Mouse (Mus musculus): ENCODE data around the gene Gimap4. TPM values are rescaled to one million over a fixed set of nuclear protein-coding genes. Genes with fewer than 3 reads are reported as not detected.
A peak's percentile ranks its signal among the peaks of the same experiment; 100 is the strongest.

Gene Gimap4
- total and polyA plus RNA-seq, 2 experiments = 5.5 to 15.1 TPM

DNA sequence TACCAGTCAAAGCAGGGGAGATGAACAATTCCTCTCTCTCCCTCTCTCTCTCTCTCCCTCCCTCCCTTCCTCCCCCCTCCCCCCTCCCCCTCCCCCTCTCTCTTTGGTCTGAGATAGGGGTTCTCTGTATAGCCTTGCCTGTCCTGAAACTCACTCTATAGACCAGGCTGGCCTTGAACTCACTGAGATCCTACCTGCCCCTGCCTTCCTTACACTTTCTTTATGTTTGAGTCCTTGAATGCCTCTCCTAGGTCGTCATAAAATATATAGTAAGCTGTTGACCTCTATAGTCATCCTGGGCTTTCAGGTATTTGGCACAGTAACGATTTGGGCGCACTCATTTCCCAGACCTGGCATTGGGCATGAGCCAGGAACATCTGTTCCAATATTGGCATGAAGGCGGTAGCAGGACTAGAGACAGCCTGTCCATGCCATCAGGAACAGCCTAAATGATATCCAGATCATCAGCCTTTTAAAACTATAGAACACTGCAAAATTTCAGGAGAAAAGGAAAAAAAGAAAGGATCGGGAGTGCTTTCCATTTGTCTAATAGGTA is 7.4 kb upstream of the Gimap4 start:
- H3K4me1 ChIP-seq (ENCODE audit: control insufficient read depth, insufficient read depth, low read length) = peaks cover 16% of the 10 kb centered on the region; the same call in 1 of the 2 replicates
- 32% methylated on average over 5 of the region's 5 CpGs for WGBS
- H3K9ac ChIP-seq (ENCODE audit: low read depth, low read length) = no peak overlapping the region

DNA sequence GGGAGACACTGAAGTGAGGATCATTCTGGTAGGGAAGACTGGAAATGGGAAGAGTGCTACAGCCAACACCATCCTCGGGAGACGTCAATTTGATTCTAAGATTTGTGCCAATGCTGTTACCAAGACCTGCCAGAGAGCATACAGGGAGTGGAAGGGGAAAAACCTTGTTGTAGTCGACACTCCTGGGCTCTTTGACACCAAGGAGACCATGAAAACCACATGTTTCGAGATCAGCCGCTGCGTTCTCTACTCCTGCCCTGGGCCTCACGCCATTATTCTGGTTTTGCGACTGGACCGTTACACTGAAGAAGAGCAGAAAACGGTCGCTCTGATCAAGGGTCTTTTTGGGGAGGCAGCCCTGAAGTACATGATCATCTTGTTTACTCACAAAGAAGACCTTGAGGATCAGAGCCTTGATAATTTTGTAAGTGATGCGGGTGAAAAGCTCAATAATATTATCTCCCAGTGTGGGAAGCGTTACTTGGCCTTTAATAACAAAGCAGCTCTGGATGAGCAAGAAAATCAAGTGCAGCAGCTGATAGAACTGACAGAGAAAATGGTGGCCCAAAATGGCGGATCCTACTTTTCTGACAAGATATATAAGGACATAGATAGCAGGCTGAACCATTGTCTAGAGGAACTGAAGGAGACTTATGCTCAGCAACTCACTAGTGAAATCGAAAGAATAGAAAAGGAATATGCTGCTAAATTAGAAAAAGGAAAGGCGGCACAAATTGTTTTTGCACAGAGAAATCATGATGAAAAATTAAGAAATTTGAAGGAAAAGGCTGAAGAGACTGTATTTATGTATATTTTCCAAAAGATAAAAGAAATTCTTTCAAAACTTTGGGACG is 6.6 kb upstream of the Gimap4 start:
- TF ChIP-seq CTCF (IDR thresholded peaks at IDR 0.05; ENCODE audit: low read depth, low read length) (no peak), POLR2A (IDR thresholded peaks at IDR 0.05; ENCODE audit: extremely low read depth, insufficient read depth, low read length) (no peak)
- Histone ChIP-seq H3K36me3 (ENCODE audit: control insufficient read depth, insufficient read depth, low read length) (peaks cover 7% of the 10 kb centered on the region), H3K4me3 (ENCODE audit: insufficient read depth, low read depth, low read length) (0 out of 2 replicates have a peak overlapping the region, but pooled peaks have one; percentile 6), H3K9ac (ENCODE audit: low read depth, low read length) (no peak overlapping the region), H3K4me1 (ENCODE audit: control insufficient read depth, insufficient read depth, low read length) (peaks cover 17% of the 10 kb centered on the region; the same call in 1 of the 2 replicates), H3K27ac (replicated peaks; ENCODE audit: insufficient read depth, low read depth, low read length) (no peak overlapping the region), H3K79me2 (ENCODE audit: control insufficient read depth, insufficient read depth, low read length) (peaks cover 3% of the 10 kb centered on the region; the same call in 1 of the 2 replicates), H3K27me3 (ENCODE audit: control insufficient read depth, insufficient read depth, low read length) (no peaks in the 10 kb centered on the region)
- WGBS = 88% methylated on average over 17 of the region's 17 CpGs
- no peak for DNase-seq (ENCODE audit: extremely low read depth, low read depth, low spot score)

More for the DNA sequence above, 7.4 kb upstream of the Gimap4 start:
- H3K4me3 ChIP-seq (ENCODE audit: insufficient read depth, low read depth, low read length) = peak overlapping the region; percentile 6
- peaks cover 3% of the 10 kb centered on the region; the same call in 1 of the 2 replicates for H3K79me2 ChIP-seq (ENCODE audit: control insufficient read depth, insufficient read depth, low read length)
- H3K36me3 ChIP-seq (ENCODE audit: control insufficient read depth, insufficient read depth, low read length) = peaks cover 7% of the 10 kb centered on the region
- TF ChIP-seq CTCF (IDR thresholded peaks at IDR 0.05; ENCODE audit: low read depth, low read length) = no peak
- no peak for TF ChIP-seq POLR2A (IDR thresholded peaks at IDR 0.05; ENCODE audit: extremely low read depth, insufficient read depth, low read length)
- no peaks in the 10 kb centered on the region for H3K27me3 ChIP-seq (ENCODE audit: control insufficient read depth, insufficient read depth, low read length)
- DNase-seq (ENCODE audit: extremely low read depth, low read depth, low spot score) = peak; percentile 82
- no peak overlapping the region for H3K27ac ChIP-seq (replicated peaks; ENCODE audit: insufficient read depth, low read depth, low read length)

DNA sequence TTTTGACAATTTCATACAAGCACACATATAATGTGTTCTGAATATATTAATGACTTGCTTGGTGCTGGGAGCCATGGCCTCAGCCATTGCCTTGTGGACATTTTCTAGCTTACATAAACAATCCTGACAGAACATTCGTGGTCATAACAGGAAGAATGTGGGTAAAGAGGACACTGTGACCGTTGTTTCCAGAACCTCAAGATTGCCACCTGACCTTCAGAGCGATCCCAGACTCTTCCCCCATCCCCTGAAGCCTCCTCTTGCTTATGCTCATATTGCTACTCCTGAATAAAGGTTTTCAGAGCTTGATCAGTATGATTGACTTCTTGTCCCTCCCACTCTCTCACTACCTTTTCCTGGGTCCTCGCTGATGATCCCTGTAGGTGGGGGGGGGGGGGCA is 6.0 kb upstream of the Gimap4 start:
- no peak for DNase-seq (ENCODE audit: extremely low read depth, low read depth, low spot score)
- TF ChIP-seq POLR2A (IDR thresholded peaks at IDR 0.05; ENCODE audit: extremely low read depth, insufficient read depth, low read length) (no peak), CTCF (IDR thresholded peaks at IDR 0.05; ENCODE audit: low read depth, low read length) (no peak)

DNA sequence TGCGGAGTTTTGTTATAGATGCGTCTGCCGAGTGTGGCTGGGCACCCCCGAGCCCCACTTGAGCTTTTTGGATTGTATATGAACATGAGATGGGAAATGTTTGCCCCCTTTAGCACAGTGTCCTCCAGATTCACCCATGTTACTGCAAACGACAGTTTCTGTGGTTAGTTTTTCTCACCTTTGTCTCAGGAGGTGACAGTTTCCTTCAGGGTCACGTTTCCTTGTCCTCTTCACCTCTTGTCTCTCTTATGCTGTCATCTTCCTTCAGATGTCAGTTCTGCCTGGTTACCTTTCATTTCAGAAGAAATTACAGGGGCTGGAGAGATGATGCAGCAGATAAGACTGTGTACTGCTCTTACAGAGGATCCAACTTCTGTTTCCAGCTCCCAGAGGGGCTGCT is 4.6 kb upstream of the Gimap4 start:
- H3K79me2 ChIP-seq (ENCODE audit: control insufficient read depth, insufficient read depth, low read length) = peaks cover 3% of the 10 kb centered on the region; the same call in 1 of the 2 replicates
- peaks cover 17% of the 10 kb centered on the region; the same call in 1 of the 2 replicates for H3K4me1 ChIP-seq (ENCODE audit: control insufficient read depth, insufficient read depth, low read length)
- 86% methylated on average over 6 of the region's 6 CpGs for WGBS
- no peak overlapping the region for H3K27ac ChIP-seq (replicated peaks; ENCODE audit: insufficient read depth, low read depth, low read length)
- H3K4me3 ChIP-seq (ENCODE audit: insufficient read depth, low read depth, low read length) = no peak overlapping the region
- H3K36me3 ChIP-seq (ENCODE audit: control insufficient read depth, insufficient read depth, low read length) = peaks cover 7% of the 10 kb centered on the region
- H3K9ac ChIP-seq (ENCODE audit: low read depth, low read length) = no peak overlapping the region
- no peaks in the 10 kb centered on the region for H3K27me3 ChIP-seq (ENCODE audit: control insufficient read depth, insufficient read depth, low read length)
- no peak for DNase-seq (ENCODE audit: extremely low read depth, low read depth, low spot score)
- no peak for TF ChIP-seq POLR2A (IDR thresholded peaks at IDR 0.05; ENCODE audit: extremely low read depth, insufficient read depth, low read length)
- no peak for TF ChIP-seq CTCF (IDR thresholded peaks at IDR 0.05; ENCODE audit: low read depth, low read length)

More for the DNA sequence above, 6.0 kb upstream of the Gimap4 start:
- 69% methylated on average over 4 of the region's 4 CpGs for WGBS
- Histone ChIP-seq H3K27me3 (ENCODE audit: control insufficient read depth, insufficient read depth, low read length) (no peaks in the 10 kb centered on the region), H3K36me3 (ENCODE audit: control insufficient read depth, insufficient read depth, low read length) (peaks cover 7% of the 10 kb centered on the region), H3K27ac (replicated peaks; ENCODE audit: insufficient read depth, low read depth, low read length) (no peak overlapping the region), H3K4me3 (ENCODE audit: insufficient read depth, low read depth, low read length) (no peak overlapping the region), H3K9ac (ENCODE audit: low read depth, low read length) (no peak overlapping the region), H3K79me2 (ENCODE audit: control insufficient read depth, insufficient read depth, low read length) (peaks cover 3% of the 10 kb centered on the region; the same call in 1 of the 2 replicates), H3K4me1 (ENCODE audit: control insufficient read depth, insufficient read depth, low read length) (peaks cover 17% of the 10 kb centered on the region; the same call in 1 of the 2 replicates)

DNA sequence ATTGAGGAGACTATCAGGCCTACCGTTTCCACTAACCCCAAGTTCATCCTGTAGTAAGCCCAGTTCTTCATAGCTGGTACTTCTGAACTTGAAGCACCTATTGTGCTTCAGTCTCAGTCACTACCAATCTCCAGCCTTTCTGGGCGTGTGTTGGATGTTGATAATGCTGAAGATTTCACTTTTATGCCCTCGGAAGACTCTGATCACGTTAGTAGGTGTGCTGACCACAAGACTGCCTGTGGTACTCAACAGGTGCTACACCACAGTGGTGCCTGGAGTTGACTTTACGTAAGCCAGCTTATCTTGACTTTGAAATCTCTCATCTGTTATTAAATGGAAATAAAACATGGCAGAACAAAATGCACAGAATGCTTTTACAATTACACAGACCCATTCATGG is 3.9 kb upstream of the Gimap4 start:
- no peaks in the 10 kb centered on the region for H3K27me3 ChIP-seq (ENCODE audit: control insufficient read depth, insufficient read depth, low read length)
- TF ChIP-seq CTCF (IDR thresholded peaks at IDR 0.05; ENCODE audit: low read depth, low read length) = no peak
- no peak for DNase-seq (ENCODE audit: extremely low read depth, low read depth, low spot score)
- H3K27ac ChIP-seq (replicated peaks; ENCODE audit: insufficient read depth, low read depth, low read length) = no peak overlapping the region
- H3K79me2 ChIP-seq (ENCODE audit: control insufficient read depth, insufficient read depth, low read length) = peaks cover 3% of the 10 kb centered on the region; the same call in 1 of the 2 replicates
- no peak overlapping the region for H3K9ac ChIP-seq (ENCODE audit: low read depth, low read length)
- H3K4me3 ChIP-seq (ENCODE audit: insufficient read depth, low read depth, low read length) = no peak overlapping the region
- peaks cover 11% of the 10 kb centered on the region; the same call in 1 of the 2 replicates for H3K4me1 ChIP-seq (ENCODE audit: control insufficient read depth, insufficient read depth, low read length)
- 89% methylated on average over 5 of the region's 5 CpGs for WGBS
- peaks cover 7% of the 10 kb centered on the region for H3K36me3 ChIP-seq (ENCODE audit: control insufficient read depth, insufficient read depth, low read length)
